Mouse (Mus musculus) c-Kit-negative CD71-positive TER-119-positive erythroid progenitor cells, embryonic 14.5 days (primary cell): ENCODE measurements around the gene Dock4.
"Not testable (repeated sequence)": the region's sequence is repeated elsewhere in the genome, so short reads cannot be mapped to it uniquely, and the experiment has no call there.

Experiments
- DNase-seq: peaks from one replicate; pipeline ENCODE4 v3.0.0-alpha.2; 2013; ENCODE audit warnings: low read depth, low spot score

Dock4 gene

GRCm38 (mm10) chr12:40823631-40824030 lies 377.9 kb downstream of the Dock4 start:
- no peak for DNase-seq

- DNase-seq: no peak
These were observed 378.5 kb downstream of the Dock4 start for GRCm38 (mm10) chr12:40824251-40824650.

- no peak for DNase-seq
These were observed 380.2 kb downstream of the Dock4 start for GRCm38 (mm10) chr12:40825935-40826460.

GRCm38 (mm10) chr12:40826491-40826890 lies 380.7 kb downstream of the Dock4 start:
- DNase-seq: no peak

- no peak for DNase-seq
These were observed 382.3 kb downstream of the Dock4 start for GRCm38 (mm10) chr12:40828025-40828424.

GRCm38 (mm10) chr12:40829269-40829668 lies 383.5 kb downstream of the Dock4 start:
- no peak for DNase-seq

- no peak for DNase-seq
These were observed 386.4 kb downstream of the Dock4 start for GRCm38 (mm10) chr12:40832157-40832556.

GRCm38 (mm10) chr12:40836924-40837323 lies 391.2 kb downstream of the Dock4 start:
- no peak for DNase-seq

GRCm38 (mm10) chr12:40837597-40838337 lies 392.0 kb downstream of the Dock4 start:
- peak; percentile 51 for DNase-seq

- DNase-seq: no peak
These were observed 392.6 kb downstream of the Dock4 start for GRCm38 (mm10) chr12:40838338-40838695.

- DNase-seq: no peak
These were observed 393.2 kb downstream of the Dock4 start for GRCm38 (mm10) chr12:40838940-40839339.

GRCm38 (mm10) chr12:40839817-40840216 lies 394.1 kb downstream of the Dock4 start:
- no peak for DNase-seq

- DNase-seq: peak; percentile 69
These were observed 396.7 kb downstream of the Dock4 start for GRCm38 (mm10) chr12:40842251-40842988.

- no peak for DNase-seq
These were observed 397.2 kb downstream of the Dock4 start for GRCm38 (mm10) chr12:40842991-40843390.

- peak; percentile 51 for DNase-seq
These were observed 397.8 kb downstream of the Dock4 start for GRCm38 (mm10) chr12:40843474-40844080.

- DNase-seq: no peak
These were observed 398.6 kb downstream of the Dock4 start for GRCm38 (mm10) chr12:40844324-40844723.

GRCm38 (mm10) chr12:40854705-40855367 lies 409.1 kb downstream of the Dock4 start:
- DNase-seq: no peak

GRCm38 (mm10) chr12:40857466-40857865 lies 411.7 kb downstream of the Dock4 start:
- no peak for DNase-seq

GRCm38 (mm10) chr12:40858763-40859162 lies 413.0 kb downstream of the Dock4 start:
- DNase-seq: not testable (repeated sequence)

- DNase-seq: no peak
These were observed 424.6 kb downstream of the Dock4 start for GRCm38 (mm10) chr12:40870387-40870786.

- no peak for DNase-seq
These were observed 427.0 kb downstream of the Dock4 start for GRCm38 (mm10) chr12:40872716-40873115.

GRCm38 (mm10) chr12:40873267-40873666 lies 427.5 kb downstream of the Dock4 start:
- DNase-seq: not testable (repeated sequence)
